Mouse (Mus musculus): ENCODE measurements at regions not wholly inside any gene's neighbourhood (a gene's known extent, or its start where the extent isn't known, plus 50 kb on each side); places are given as distances from the start of the nearest gene placed in this dataset.

- Histone ChIP-seq H3K27me3 (replicated peaks) (no peaks in the 10 kb centered on the region), H3K9ac (no peak overlapping the region), H3K27ac (ENCODE audit: poor library complexity, severe bottlenecking) (no peak overlapping the region), H3K4me1 (replicated peaks) (peaks cover 7% of the 10 kb centered on the region; the same call in 1 of the 2 replicates), H3K4me3 (no peak overlapping the region), H3K9me3 (replicated peaks) (0 out of 2 replicates have a peak, but pooled peaks cover 3% of the 10 kb centered on the region), H3K36me3 (no peaks in the 10 kb centered on the region), H3K4me2 (no peak overlapping the region)
- no peak for ATAC-seq (ENCODE audit: insufficient number of reproducible peaks, low FRiP score)
- 66% methylated on average over 6 of the region's 6 CpGs for WGBS
Measured at GRCm38 (mm10) chr14:105603047-105603461, 293.6 kb downstream of the Spry2 start.

GRCm38 (mm10) chr14:105599550-105600453 is 296.8 kb downstream of the Spry2 start:
- no peak for ATAC-seq (ENCODE audit: insufficient number of reproducible peaks, low FRiP score)
- H3K9ac ChIP-seq, result no peak overlapping the region
- no peaks in the 10 kb centered on the region for H3K4me1 ChIP-seq (replicated peaks)
- H3K9me3 ChIP-seq (replicated peaks), result 0 out of 2 replicates have a peak, but pooled peaks cover 3% of the 10 kb centered on the region
- no peak overlapping the region for H3K27ac ChIP-seq (ENCODE audit: poor library complexity, severe bottlenecking)
- WGBS, result 90% methylated on average over 24 of the region's 24 CpGs
- H3K4me2 ChIP-seq, result no peak overlapping the region
- H3K27me3 ChIP-seq (replicated peaks), result no peaks in the 10 kb centered on the region
- H3K36me3 ChIP-seq, result no peaks in the 10 kb centered on the region
- no peak overlapping the region for H3K4me3 ChIP-seq

- H3K4me3 ChIP-seq, result peak overlapping the region; percentile 30
- peak overlapping the region; percentile 39 for H3K27ac ChIP-seq (ENCODE audit: poor library complexity, severe bottlenecking)
- peak overlapping the region; percentile 51 for H3K4me2 ChIP-seq
- H3K9ac ChIP-seq, result no peak overlapping the region
- H3K36me3 ChIP-seq, result no peaks in the 10 kb centered on the region
- H3K27me3 ChIP-seq (replicated peaks), result no peaks in the 10 kb centered on the region
- no peaks in the 10 kb centered on the region for H3K9me3 ChIP-seq (replicated peaks)
- 75% methylated on average over 7 of the region's 7 CpGs for WGBS
- peaks cover 12% of the 10 kb centered on the region; the same call in 1 of the 2 replicates for H3K4me1 ChIP-seq (replicated peaks)
- no peak for ATAC-seq (ENCODE audit: insufficient number of reproducible peaks, low FRiP score)
Measured at GRCm38 (mm10) chr14:105589751-105590150, 306.9 kb downstream of the Spry2 start.

GRCm38 (mm10) chr14:105589261-105589660 is 307.4 kb downstream of the Spry2 start:
- WGBS, result 60% methylated on average over 20 of the region's 20 CpGs
- Histone ChIP-seq H3K27ac (ENCODE audit: poor library complexity, severe bottlenecking) (peak overlapping the region; percentile 39), H3K4me3 (peak overlapping the region; percentile 30), H3K9ac (no peak overlapping the region), H3K4me1 (replicated peaks) (peaks cover 12% of the 10 kb centered on the region; the same call in 1 of the 2 replicates), H3K4me2 (peak overlapping the region; percentile 51), H3K27me3 (replicated peaks) (no peaks in the 10 kb centered on the region), H3K36me3 (no peaks in the 10 kb centered on the region), H3K9me3 (replicated peaks) (no peaks in the 10 kb centered on the region)
- no peak for ATAC-seq (ENCODE audit: insufficient number of reproducible peaks, low FRiP score)

GRCm38 (mm10) chr14:105588391-105589163 is 308.0 kb downstream of the Spry2 start:
- ATAC-seq (ENCODE audit: insufficient number of reproducible peaks, low FRiP score), result no peak
- no peak overlapping the region for H3K4me3 ChIP-seq
- no peaks in the 10 kb centered on the region for H3K36me3 ChIP-seq
- no peak overlapping the region for H3K9ac ChIP-seq
- H3K9me3 ChIP-seq (replicated peaks), result no peaks in the 10 kb centered on the region
- peaks cover 12% of the 10 kb centered on the region; the same call in 1 of the 2 replicates for H3K4me1 ChIP-seq (replicated peaks)
- 73% methylated on average over 15 of the region's 15 CpGs for WGBS
- no peak overlapping the region for H3K4me2 ChIP-seq
- no peaks in the 10 kb centered on the region for H3K27me3 ChIP-seq (replicated peaks)
- H3K27ac ChIP-seq (ENCODE audit: poor library complexity, severe bottlenecking), result 0 out of 2 replicates have a peak overlapping the region, but pooled peaks have one; percentile 10

- no peak overlapping the region for H3K9ac ChIP-seq
- H3K4me3 ChIP-seq, result no peak overlapping the region
- no peak overlapping the region for H3K4me2 ChIP-seq
- H3K27me3 ChIP-seq (replicated peaks), result no peaks in the 10 kb centered on the region
- peaks cover 12% of the 10 kb centered on the region; the same call in 1 of the 2 replicates for H3K4me1 ChIP-seq (replicated peaks)
- 81% methylated on average over 8 of the region's 8 CpGs for WGBS
- ATAC-seq (ENCODE audit: insufficient number of reproducible peaks, low FRiP score), result no peak
- no peaks in the 10 kb centered on the region for H3K36me3 ChIP-seq
- H3K27ac ChIP-seq (ENCODE audit: poor library complexity, severe bottlenecking), result no peak overlapping the region
- no peaks in the 10 kb centered on the region for H3K9me3 ChIP-seq (replicated peaks)
Measured at GRCm38 (mm10) chr14:105588029-105588390, 308.6 kb downstream of the Spry2 start.

GRCm38 (mm10) chr14:105584632-105585031 is 312.0 kb downstream of the Spry2 start:
- Histone ChIP-seq H3K4me1 (replicated peaks) (0 out of 2 replicates have a peak, but pooled peaks cover 6% of the 10 kb centered on the region), H3K27me3 (replicated peaks) (no peaks in the 10 kb centered on the region), H3K4me3 (no peak overlapping the region), H3K9me3 (replicated peaks) (no peaks in the 10 kb centered on the region), H3K36me3 (no peaks in the 10 kb centered on the region), H3K4me2 (no peak overlapping the region), H3K27ac (ENCODE audit: poor library complexity, severe bottlenecking) (no peak overlapping the region), H3K9ac (no peak overlapping the region)
- 66% methylated on average over 3 of the region's 3 CpGs for WGBS
- no peak for ATAC-seq (ENCODE audit: insufficient number of reproducible peaks, low FRiP score)

- no peaks in the 10 kb centered on the region for H3K27me3 ChIP-seq (replicated peaks)
- H3K9ac ChIP-seq, result no peak overlapping the region
- H3K36me3 ChIP-seq, result no peaks in the 10 kb centered on the region
- 83% methylated on average over 2 of the region's 2 CpGs for WGBS
- no peak overlapping the region for H3K4me3 ChIP-seq
- no peak for ATAC-seq (ENCODE audit: insufficient number of reproducible peaks, low FRiP score)
- H3K9me3 ChIP-seq (replicated peaks), result no peaks in the 10 kb centered on the region
- H3K4me2 ChIP-seq, result no peak overlapping the region
- H3K27ac ChIP-seq (ENCODE audit: poor library complexity, severe bottlenecking), result no peak overlapping the region
- no peaks in the 10 kb centered on the region for H3K4me1 ChIP-seq (replicated peaks)
Measured at GRCm38 (mm10) chr14:105583497-105583896, 313.1 kb downstream of the Spry2 start.

- H3K27me3 ChIP-seq (replicated peaks), result no peaks in the 10 kb centered on the region
- no peak overlapping the region for H3K27ac ChIP-seq (ENCODE audit: poor library complexity, severe bottlenecking)
- H3K9ac ChIP-seq, result no peak overlapping the region
- WGBS, result 46% methylated on average over 4 of the region's 4 CpGs
- no peaks in the 10 kb centered on the region for H3K36me3 ChIP-seq
- peaks cover 13% of the 10 kb centered on the region for H3K4me1 ChIP-seq (replicated peaks)
- ATAC-seq (ENCODE audit: insufficient number of reproducible peaks, low FRiP score), result no peak
- no peaks in the 10 kb centered on the region for H3K9me3 ChIP-seq (replicated peaks)
- H3K4me3 ChIP-seq, result no peak overlapping the region
- no peak overlapping the region for H3K4me2 ChIP-seq
Measured at GRCm38 (mm10) chr14:105576266-105576665, 317.9 kb downstream of the Ndfip2 start.

- peak overlapping the region; percentile 18; the same call in 1 of the 2 replicates for H3K4me3 ChIP-seq
- no peaks in the 10 kb centered on the region for H3K9me3 ChIP-seq (replicated peaks)
- peak overlapping the region; percentile 56 for H3K4me2 ChIP-seq
- no peaks in the 10 kb centered on the region for H3K36me3 ChIP-seq
- no peak overlapping the region; the same call in 1 of the 2 replicates for H3K9ac ChIP-seq
- ATAC-seq (ENCODE audit: insufficient number of reproducible peaks, low FRiP score), result 0 out of 2 replicates have a peak, but pooled peaks have one; percentile 18
- H3K27ac ChIP-seq (ENCODE audit: poor library complexity, severe bottlenecking), result no peak overlapping the region
- H3K27me3 ChIP-seq (replicated peaks), result no peaks in the 10 kb centered on the region
- peaks cover 13% of the 10 kb centered on the region for H3K4me1 ChIP-seq (replicated peaks)
- 29% methylated on average over 18 of the region's 18 CpGs for WGBS
Measured at GRCm38 (mm10) chr14:105572036-105572891, 313.9 kb downstream of the Ndfip2 start.
